Mouse (Mus musculus) CH12F3 (cell line): ENCODE results near the gene Olfr347.

Source experiments
- in situ Hi-C: fragments of 300-500 bp; cut with MboI; formaldehyde crosslinking; loops from 2 replicates; pipeline ENCODE4 v1.14.3; 2020; ENCODE audit warnings: low sequenced_read_pairs

Gene Olfr347

GRCm38 (mm10) chr2:36731602-36732001 is at the start of gene Olfr347:
TSS of gene Olfr347 (plus strand) at chr2:36731902.
- in situ Hi-C loops, result loop anchor here (25.0 kb wide), 1 partner anchor 606 kb away; the partner anchor contains the start of gene Olfr368

GRCm38 (mm10) chr2:36685488-36685887 is 46.2 kb upstream of the Olfr347 start, which contains the start of gene Olfr346:
TSS of gene Olfr346 (plus strand) at chr2:36685788.
- in situ Hi-C loops, result no loop called here

- in situ Hi-C loops, result loop anchor here (25.0 kb wide), 1 partner anchor 601 kb away; the partner anchor contains the start of gene Olfr368
Measured at GRCm38 (mm10) chr2:36736226-36736625, 4.5 kb downstream of the Olfr347 start.

- in situ Hi-C loops, result no loop called here
Measured at GRCm38 (mm10) chr2:36783976-36784375, 52.3 kb downstream of the Olfr347 start, which contains the start of gene Olfr348. TSS of gene Olfr348 (plus strand) at chr2:36784276.
